28 mouse cellular contexts compared by ENCODE assay signal in genomic region chr4:127279241-127279640, GRCm38 (mm10). TPM values are rescaled to one million over a fixed set of nuclear protein-coding genes. Genes with fewer than 3 reads are reported as not detected.
DNase-seq lines count a peak whose midpoint lies in the region; ATAC-seq and TF ChIP-seq lines count a peak whose summit lies in the region.
"Had no signal": no experiment of that assay in that cellular context is flagged by ENCODE, and none has a peak within 500 bp of the region (broad histone marks: within the 10 kb centered on the region; RNA-seq: fewer than 3 reads in every experiment).

No protein-coding gene starts in this region.

- H3K9ac ChIP-seq in heart, embryonic 15.5 days, result no peak overlapping the region
- no peak overlapping the region for H3K9ac ChIP-seq in kidney, embryonic 15.5 days
- no peak overlapping the region for H3K9ac ChIP-seq in kidney, embryonic 14.5 days (ENCODE audit: low read depth, low read length)
- H3K9ac ChIP-seq: embryonic facial prominence, embryonic 13.5 days; forebrain, embryonic 15.5 days; hindbrain, embryonic 15.5 days; liver, embryonic 15.5 days; midbrain, embryonic 15.5 days had no signal

- no peak overlapping the region for H3K4me3 ChIP-seq in heart, embryonic 15.5 days
- no peak overlapping the region for H3K4me3 ChIP-seq in kidney, embryonic 15.5 days (replicated peaks)
- no peak overlapping the region for H3K4me3 ChIP-seq in kidney, embryonic 14.5 days (ENCODE audit: low read length)
- no peak overlapping the region for H3K4me3 ChIP-seq in lung, adult 2 months (replicated peaks; ENCODE audit: extremely low read depth, low read depth, low read length)
- H3K4me3 ChIP-seq in embryonic facial prominence, embryonic 10.5 days, result no peak overlapping the region
- H3K4me3 ChIP-seq: embryonic facial prominence, embryonic 13.5 days; forebrain, embryonic 10.5 days; forebrain, embryonic 15.5 days; hindbrain, embryonic 15.5 days; liver, embryonic 15.5 days; midbrain, embryonic 10.5 days; midbrain, embryonic 15.5 days had no signal

- no peaks in the 10 kb centered on the region; the same call in 1 of the 2 replicates for H3K4me1 ChIP-seq in heart, embryonic 15.5 days (replicated peaks)
- H3K4me1 ChIP-seq in kidney, embryonic 15.5 days, result peaks cover 10% of the 10 kb centered on the region
- H3K4me1 ChIP-seq in kidney, embryonic 14.5 days (ENCODE audit: control insufficient read depth, insufficient read depth, low read length), result peaks cover 8% of the 10 kb centered on the region; the same call in 1 of the 2 replicates
- peaks cover 3% of the 10 kb centered on the region; the same call in 1 of the 2 replicates for H3K4me1 ChIP-seq in lung, adult 2 months (ENCODE audit: control insufficient read depth, insufficient read depth, low read length)
- H3K4me1 ChIP-seq in embryonic facial prominence, embryonic 10.5 days, result peaks cover 15% of the 10 kb centered on the region
- H3K4me1 ChIP-seq: forebrain, embryonic 15.5 days; hindbrain, embryonic 15.5 days; liver, embryonic 15.5 days; midbrain, embryonic 15.5 days had no signal

- 0 out of 2 replicates have a peak overlapping the region, but pooled peaks have one; percentile 20 for H3K27ac ChIP-seq in heart, embryonic 15.5 days
- 0 out of 2 replicates have a peak overlapping the region, but pooled peaks have one; percentile 0 for H3K27ac ChIP-seq in kidney, embryonic 15.5 days
- H3K27ac ChIP-seq in kidney, embryonic 14.5 days (ENCODE audit: low read depth, low read length), result no peak overlapping the region
- H3K27ac ChIP-seq in embryonic facial prominence, embryonic 10.5 days (replicated peaks), result 0 out of 2 replicates have a peak overlapping the region, but pooled peaks have one; percentile 31
- H3K27ac ChIP-seq: embryonic facial prominence, embryonic 13.5 days; forebrain, embryonic 10.5 days; forebrain, embryonic 15.5 days; hindbrain, embryonic 15.5 days; liver, embryonic 15.5 days; midbrain, embryonic 15.5 days; stomach, postnatal 0 days had no signal

- no peaks in the 10 kb centered on the region for H3K36me3 ChIP-seq in heart, embryonic 15.5 days
- H3K36me3 ChIP-seq in kidney, embryonic 15.5 days, result no peaks in the 10 kb centered on the region
- no peaks in the 10 kb centered on the region for H3K36me3 ChIP-seq in kidney, embryonic 14.5 days (ENCODE audit: control insufficient read depth, insufficient read depth, low read length)
- H3K36me3 ChIP-seq in embryonic facial prominence, embryonic 10.5 days (replicated peaks), result no peaks in the 10 kb centered on the region
- H3K36me3 ChIP-seq: embryonic facial prominence, embryonic 13.5 days; forebrain, embryonic 10.5 days; forebrain, embryonic 15.5 days; hindbrain, embryonic 15.5 days; liver, embryonic 15.5 days; midbrain, embryonic 10.5 days; midbrain, embryonic 15.5 days had no signal

- ATAC-seq in heart, embryonic 15.5 days (replicated peaks; ENCODE audit: insufficient number of reproducible peaks, insufficient read depth, low FRiP score, low read depth), result no peak
- no peak for ATAC-seq in kidney, embryonic 15.5 days (replicated peaks; ENCODE audit: low FRiP score)
- no peak for ATAC-seq in kidney, embryonic 14.5 days (ENCODE audit: low FRiP score, low TSS enrichment)
- ATAC-seq: CD4-positive, CD25-positive, alpha-beta regulatory T cell, adult 4 months; forebrain, embryonic 15.5 days; inflammation-experienced regulatory T-cells, adult 6 months; midbrain, embryonic 15.5 days had no signal

- H3K27me3 ChIP-seq in heart, embryonic 15.5 days, result no peaks in the 10 kb centered on the region
- no peaks in the 10 kb centered on the region for H3K27me3 ChIP-seq in kidney, embryonic 15.5 days
- no peaks in the 10 kb centered on the region for H3K27me3 ChIP-seq in kidney, embryonic 14.5 days (ENCODE audit: control insufficient read depth, insufficient read depth, low read length)
- no peaks in the 10 kb centered on the region for H3K27me3 ChIP-seq in embryonic facial prominence, embryonic 10.5 days (replicated peaks; ENCODE audit: low read depth, poor library complexity, severe bottlenecking)
- H3K27me3 ChIP-seq: embryonic facial prominence, embryonic 13.5 days; forebrain, embryonic 15.5 days; hindbrain, embryonic 15.5 days; liver, embryonic 15.5 days; midbrain, embryonic 15.5 days had no signal

- WGBS in heart, embryonic 15.5 days, result 69% methylated on average over 9 of the region's 9 CpGs
- WGBS in kidney, embryonic 15.5 days, result 74% methylated on average over 9 of the region's 9 CpGs
- 82% methylated on average over 9 of the region's 9 CpGs for WGBS in kidney, embryonic 14.5 days
- 71% methylated on average over 9 of the region's 9 CpGs for WGBS in lung, adult 2 months
- WGBS in embryonic facial prominence, embryonic 10.5 days, result 73% methylated on average over 9 of the region's 9 CpGs

- no peak for DNase-seq in heart, postnatal 4 days
- no peak for DNase-seq in lung, adult 2 months
- no peak for DNase-seq in lung, postnatal 36 days
- DNase-seq in embryonic facial prominence, embryonic 10.5 days (ENCODE audit: low spot score), result no peak
- DNase-seq: cerebellum, adult 11-12 months; cerebellum, adult 9-11 months; right cerebral cortex, postnatal 4 days; thymus, adult 18-20 months; thymus, postnatal 25 days had no signal

- no peak overlapping the region for H3K4me2 ChIP-seq in heart, embryonic 15.5 days
- H3K4me2 ChIP-seq in kidney, embryonic 15.5 days, result no peak overlapping the region
- no peak overlapping the region for H3K4me2 ChIP-seq in kidney, embryonic 14.5 days (replicated peaks; ENCODE audit: low read depth, low read length)
- H3K4me2 ChIP-seq: embryonic facial prominence, embryonic 13.5 days; forebrain, embryonic 15.5 days; heart, embryonic 11.5 days; hindbrain, embryonic 15.5 days; liver, embryonic 15.5 days; midbrain, embryonic 15.5 days had no signal

- no peaks in the 10 kb centered on the region for H3K9me3 ChIP-seq in heart, embryonic 15.5 days (replicated peaks)
- no peaks in the 10 kb centered on the region for H3K9me3 ChIP-seq in kidney, embryonic 15.5 days (replicated peaks)
- H3K9me3 ChIP-seq in kidney, embryonic 14.5 days (ENCODE audit: control insufficient read depth, low read length), result no peaks in the 10 kb centered on the region
- H3K9me3 ChIP-seq in embryonic facial prominence, embryonic 10.5 days, result no peaks in the 10 kb centered on the region
- H3K9me3 ChIP-seq: embryonic facial prominence, embryonic 13.5 days; forebrain, embryonic 10.5 days; forebrain, embryonic 15.5 days; hindbrain, embryonic 15.5 days; liver, embryonic 15.5 days; midbrain, embryonic 10.5 days; midbrain, embryonic 15.5 days had no signal

- TF ChIP-seq POLR2A in lung, adult 2 months (IDR thresholded peaks at IDR 0.05; ENCODE audit: borderline replicate concordance, extremely low read depth, low read depth, low read length), result 0 out of 2 replicates have a peak, but pooled peaks have one; percentile 36

- no peak for TF ChIP-seq CTCF in lung, adult 2 months (IDR thresholded peaks at IDR 0.05; ENCODE audit: insufficient read depth, low read length)

RNA-seq across cellular contexts. Expression of gene Gja4, which starts 34.6 kb away (rescaled TPM):
- 30.8 and 38.1 TPM in 2 replicates for polyA plus RNA-seq in heart, embryonic 15.5 days (2015; fragmentation: Nextera tagmentation; extraction: Ambion mirVana)
- 10 to 100 TPM; 25.3 to 27.4 TPM for total RNA-seq in heart, postnatal 4 days (2021)
- 24.9 and 30.5 TPM in 2 replicates for polyA plus RNA-seq in kidney, embryonic 15.5 days (2015; fragmentation: Nextera tagmentation; extraction: Ambion mirVana)
- polyA plus RNA-seq in kidney, embryonic 14.5 days (2014; fragmentation: Nextera tagmentation; extraction: Ambion mirVana), result 22.2 and 23.7 TPM in 2 replicates
- 159 and 211 TPM in 2 replicates for polyA plus RNA-seq in lung, adult 2 months (2012; rRNA removed)
- polyA plus RNA-seq in embryonic facial prominence, embryonic 10.5 days (2016; fragmentation: Nextera tagmentation; extraction: Ambion mirVana), result 10.8 and 12.5 TPM in 2 replicates
- total RNA-seq: megakaryocyte progenitor cell, adult 5-6 weeks had no signal
- polyA plus RNA-seq: CD4-positive, CD25-positive, alpha-beta regulatory T cell, adult 4 months had no signal

RNA-seq across cellular contexts. Expression of gene Smim12, which starts 35.7 kb away (rescaled TPM):
- 52.0 and 60.7 TPM in 2 replicates for polyA plus RNA-seq in heart, embryonic 15.5 days (2015; fragmentation: Nextera tagmentation; extraction: Ambion mirVana)
- total RNA-seq in heart, postnatal 4 days (2021), result 10 to 100 TPM; 37.0 to 42.3 TPM
- 65.6 and 66.3 TPM in 2 replicates for polyA plus RNA-seq in kidney, embryonic 15.5 days (2015; fragmentation: Nextera tagmentation; extraction: Ambion mirVana)
- polyA plus RNA-seq in kidney, embryonic 14.5 days (2014; fragmentation: Nextera tagmentation; extraction: Ambion mirVana), result 55.2 and 66.2 TPM in 2 replicates
- polyA plus RNA-seq in lung, adult 2 months (2012; rRNA removed), result 37.4 and 40.0 TPM in 2 replicates
- 73.7 and 80.0 TPM in 2 replicates for polyA plus RNA-seq in embryonic facial prominence, embryonic 10.5 days (2016; fragmentation: Nextera tagmentation; extraction: Ambion mirVana)

RNA-seq across cellular contexts. Expression of gene Gjb3, which starts 51.4 kb away (rescaled TPM):
- 0.08 and 0.42 TPM in 2 replicates for polyA plus RNA-seq in heart, embryonic 15.5 days (2015; fragmentation: Nextera tagmentation; extraction: Ambion mirVana)
- total RNA-seq in heart, postnatal 4 days (2021), result under 1 TPM in 1 of 2 experiments, not detected in 1; 0.43 TPM
- polyA plus RNA-seq in kidney, embryonic 15.5 days (2015; fragmentation: Nextera tagmentation; extraction: Ambion mirVana), result 1.4 and 1.7 TPM in 2 replicates
- polyA plus RNA-seq in kidney, embryonic 14.5 days (2014; fragmentation: Nextera tagmentation; extraction: Ambion mirVana), result 1.4 and 1.5 TPM in 2 replicates
- polyA plus RNA-seq in lung, adult 2 months (2012; rRNA removed), result 3.1 and 7.3 TPM in 2 replicates
- 8.0 and 8.2 TPM in 2 replicates for polyA plus RNA-seq in embryonic facial prominence, embryonic 10.5 days (2016; fragmentation: Nextera tagmentation; extraction: Ambion mirVana)
- total RNA-seq: gastrocnemius, adult 8-10 months; gastrocnemius, postnatal 4 days; left cerebral cortex, adult 8-10 months; left cerebral cortex, postnatal 36 days had no signal
- polyA plus RNA-seq: forebrain, embryonic 15.5 days; midbrain, embryonic 15.5 days had no signal
